Mouse (Mus musculus) embryonic fibroblast, embryonic 13.5 days (primary cell): ENCODE measurements around the gene Cacna2d1.

ENCODE experiments used
- CTCF ChIP-seq: IDR thresholded peaks from 2 replicates; pipeline ENCODE4 v1.5.1; 2011; ENCODE audit warnings: mild to moderate bottlenecking, control low read depth, low read length, moderate library complexity, borderline replicate concordance; ENCODE audit not compliant: insufficient read depth
- POLR2A ChIP-seq: IDR thresholded peaks from 2 replicates; pipeline ENCODE4 v1.6.1; 2011; ENCODE audit warnings: low read depth, mild to moderate bottlenecking, control low read depth, low read length, moderate library complexity

DNA sequence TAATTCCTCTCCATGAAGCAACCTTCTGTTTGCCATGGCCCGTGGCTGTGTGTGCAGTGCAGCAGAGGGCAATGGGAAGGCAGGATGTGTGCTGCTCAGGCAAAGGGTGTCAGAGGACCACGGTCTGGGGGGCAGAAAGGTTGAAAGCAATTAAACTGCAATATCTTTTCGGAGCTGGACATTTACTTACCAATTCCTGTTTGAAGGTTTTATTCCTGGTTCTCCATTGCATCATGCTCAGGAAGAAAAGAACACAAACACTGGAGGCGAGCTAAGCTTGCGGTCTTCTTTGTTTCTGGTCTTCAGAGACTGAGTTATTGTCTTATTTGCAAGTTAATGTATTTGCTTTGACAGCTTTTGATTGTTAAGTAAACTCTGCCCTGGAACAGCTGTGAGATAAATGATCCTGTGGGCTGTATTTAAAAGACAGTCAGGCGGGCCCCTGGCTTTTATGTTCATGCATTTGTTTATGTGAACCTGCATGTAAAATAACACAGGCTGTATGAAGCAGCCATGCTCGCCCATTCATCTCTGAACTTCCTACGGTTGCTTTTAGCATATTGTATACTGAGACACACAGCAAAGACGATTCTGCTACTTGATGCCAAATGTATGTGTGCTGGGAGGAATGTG, 68.1 kb downstream of the Cacna2d1 start:
- TF ChIP-seq POLR2A (no peak), CTCF (no peak)
